Mouse (Mus musculus): ENCODE measurements at regions not wholly inside any gene's neighbourhood (a gene's known extent, or its start where the extent isn't known, plus 50 kb on each side); places are given as distances from the start of the nearest gene placed in this dataset.
A peak's percentile ranks its signal among the peaks of the same experiment; 100 is the strongest.

DNA sequence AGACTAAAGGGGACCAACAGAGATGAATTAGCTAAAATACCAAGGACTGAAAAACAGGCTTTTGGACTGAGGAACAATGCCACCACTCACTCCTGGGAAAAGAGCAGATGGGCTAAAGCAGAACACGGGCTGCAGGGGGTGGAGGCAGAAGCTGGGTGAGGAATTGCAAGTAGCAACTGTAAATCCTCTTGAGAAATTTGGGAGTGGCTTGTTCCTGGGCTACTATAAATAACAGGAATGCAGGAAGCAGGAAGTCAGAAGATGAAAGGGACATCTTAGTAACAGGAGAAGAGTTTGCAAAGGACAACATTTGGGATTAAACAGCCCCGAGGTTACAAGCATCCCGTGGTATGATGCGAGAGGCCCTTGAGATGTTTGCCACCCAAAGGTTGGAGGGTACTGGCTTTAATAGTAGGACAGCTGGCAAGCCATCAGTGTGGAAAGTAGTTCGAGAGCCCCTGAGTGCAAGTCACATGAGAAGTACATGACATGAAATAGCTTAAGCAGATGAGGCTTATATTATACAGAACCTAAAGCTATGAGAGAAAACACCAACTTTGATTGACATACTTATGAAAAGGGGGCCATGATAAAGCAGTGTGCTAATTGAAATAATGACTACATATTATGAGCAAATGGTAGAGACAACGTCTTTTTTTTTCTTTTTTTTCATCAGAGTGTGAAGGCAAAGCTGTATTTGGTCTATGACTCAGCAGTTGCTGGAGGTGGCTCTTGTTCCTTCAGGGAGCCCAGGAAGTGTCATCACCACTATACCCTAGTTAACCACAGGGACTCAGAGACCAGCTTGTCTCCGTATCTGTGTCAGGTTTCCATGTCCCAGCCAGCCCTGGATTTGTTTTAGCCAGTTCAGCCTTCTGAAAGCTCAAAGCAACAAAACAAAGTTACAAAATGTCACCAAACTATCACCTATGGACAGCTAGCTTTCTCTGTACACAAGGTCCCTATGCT lies 357.6 kb upstream of the Acvr2a start:
- no peak for DNase-seq (ENCODE audit: low spot score)

DNA sequence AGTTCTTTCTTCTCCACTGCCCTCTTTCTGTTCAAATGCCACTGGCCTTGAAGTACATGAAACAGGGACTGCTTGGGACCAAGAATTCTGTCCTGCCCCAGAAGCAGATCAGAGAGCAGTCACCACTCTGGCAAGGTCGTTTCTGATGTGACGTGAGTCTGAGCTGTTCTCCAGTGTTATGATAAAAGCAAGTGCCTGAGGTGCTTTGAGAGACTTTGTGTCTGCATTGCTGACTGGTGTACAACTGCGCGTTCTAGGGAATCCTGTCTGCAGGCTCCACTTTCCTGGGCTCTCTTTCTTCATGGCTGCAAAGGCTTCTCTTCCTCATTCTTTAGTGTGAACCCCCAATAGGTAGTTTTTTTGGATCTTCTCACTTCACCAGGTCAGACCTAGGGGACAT lies 356.8 kb upstream of the Acvr2a start:
- no peak for DNase-seq (ENCODE audit: low spot score)

DNA sequence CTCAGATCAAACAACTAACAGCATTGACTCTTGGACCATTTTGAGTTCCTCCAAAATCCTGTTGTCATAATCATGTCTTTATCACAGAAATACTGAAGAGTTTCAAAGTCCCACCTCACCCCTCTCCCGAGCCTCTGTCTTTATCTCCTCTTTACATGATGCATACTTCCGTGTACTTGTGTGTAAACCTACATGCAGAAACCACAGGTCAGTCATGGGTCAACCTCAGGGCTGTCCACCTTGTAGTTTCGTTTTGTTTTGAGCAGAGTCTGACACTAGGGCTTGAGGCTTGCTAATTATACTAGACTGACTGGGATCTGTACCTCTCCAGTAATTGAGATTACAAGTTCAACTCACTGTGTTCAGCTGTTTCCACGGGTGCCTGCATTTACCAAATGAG lies 348.4 kb upstream of the Acvr2a start:
- no peak for DNase-seq (ENCODE audit: low spot score)

DNA sequence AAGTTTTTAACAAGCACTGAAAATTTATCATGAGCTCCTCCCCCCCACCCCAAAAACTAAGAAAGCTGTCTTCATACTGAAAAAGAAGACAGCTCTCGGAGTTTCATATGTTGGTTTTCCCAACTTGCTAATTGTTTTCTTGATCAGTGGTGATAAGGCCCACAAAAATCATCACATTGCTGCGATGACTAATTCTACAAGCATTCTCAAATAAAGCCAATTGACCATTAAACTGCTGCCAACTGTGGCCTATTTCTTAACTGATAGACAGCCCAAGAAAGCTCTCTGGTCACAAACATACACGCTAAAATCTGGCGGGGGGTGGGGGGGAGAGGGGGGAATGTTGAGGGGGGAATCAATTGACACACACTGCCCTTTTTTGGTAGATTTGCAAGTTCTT lies 345.0 kb upstream of the Acvr2a start:
- no peak for DNase-seq (ENCODE audit: low spot score)

DNA sequence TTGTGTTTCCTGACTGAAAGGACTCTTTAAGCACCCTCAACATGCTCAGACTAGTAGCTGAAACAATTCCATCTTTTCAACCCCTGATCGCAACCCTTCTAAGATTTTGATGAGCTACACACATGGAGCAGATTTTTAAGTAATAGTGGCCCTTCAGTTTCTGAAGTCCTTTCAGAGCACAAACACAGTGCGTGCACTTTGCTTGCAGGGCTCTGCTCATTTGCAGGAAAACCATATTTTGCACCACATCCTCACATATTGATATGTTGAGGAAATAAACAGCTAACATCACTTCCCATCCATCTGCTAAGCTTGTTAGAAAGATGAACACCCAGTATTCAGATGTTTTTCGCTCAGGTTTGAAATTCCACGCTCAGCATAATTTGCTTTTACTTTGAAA lies 344.6 kb upstream of the Acvr2a start:
- DNase-seq (ENCODE audit: low spot score), result no peak

DNA sequence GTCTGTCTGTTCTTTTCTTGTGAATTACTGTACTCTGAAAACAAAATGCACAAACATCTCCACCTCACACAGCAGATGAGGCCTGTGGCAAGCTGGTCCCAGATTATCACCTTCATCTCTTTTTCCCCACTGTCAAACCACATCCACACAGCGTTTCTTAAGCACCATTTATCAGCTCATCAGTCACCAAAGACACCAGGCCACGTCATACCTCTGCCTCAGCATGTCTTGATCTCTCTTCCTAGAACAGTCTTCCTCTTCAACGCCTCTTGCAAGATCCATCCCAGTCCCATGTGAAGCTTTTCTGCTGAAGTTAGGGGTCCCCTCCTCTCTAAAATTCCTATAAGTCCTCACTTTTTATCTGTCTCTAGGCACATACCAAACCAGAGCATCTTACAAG lies 340.8 kb upstream of the Acvr2a start:
- DNase-seq (ENCODE audit: low spot score), result no peak

DNA sequence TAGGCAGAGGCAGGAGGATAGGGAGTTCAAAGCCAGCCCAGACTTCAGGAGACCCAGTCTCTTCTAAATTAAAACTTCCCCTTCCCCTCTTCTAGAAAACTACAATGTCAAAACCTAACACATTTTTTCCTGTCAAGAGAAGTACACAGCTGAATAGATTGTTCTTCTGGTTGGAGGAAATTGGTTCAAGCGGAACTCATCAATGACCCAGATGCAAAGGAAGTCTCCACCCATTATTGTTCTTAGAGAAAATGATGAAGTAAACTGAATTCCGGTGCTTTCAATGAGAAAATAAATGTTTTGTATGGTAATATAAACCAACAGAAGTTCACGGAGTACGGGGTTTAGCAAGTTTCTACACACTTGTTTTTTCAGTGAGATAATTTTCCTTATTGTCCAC lies 339.3 kb upstream of the Acvr2a start:
- no peak for DNase-seq (ENCODE audit: low spot score)

DNA sequence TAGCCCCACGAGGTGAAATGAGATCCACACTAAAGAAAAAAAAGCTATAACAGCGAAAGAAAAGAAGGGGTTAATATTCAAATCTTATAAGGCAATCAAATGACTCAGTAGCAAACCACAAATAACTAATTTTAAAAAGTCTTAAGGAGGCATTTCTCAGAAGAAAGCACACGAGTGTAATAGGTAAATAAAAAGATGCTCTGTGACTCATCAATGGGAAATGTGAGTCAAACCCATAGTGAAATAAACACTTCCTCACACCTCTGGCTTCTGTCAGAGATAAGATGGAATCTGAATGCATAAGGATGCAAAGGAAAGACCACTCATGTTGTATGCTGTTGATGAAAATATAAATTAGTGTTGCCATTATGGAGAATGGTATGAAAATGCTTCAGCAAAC lies 337.1 kb upstream of the Acvr2a start:
- DNase-seq (ENCODE audit: low spot score), result no peak

DNA sequence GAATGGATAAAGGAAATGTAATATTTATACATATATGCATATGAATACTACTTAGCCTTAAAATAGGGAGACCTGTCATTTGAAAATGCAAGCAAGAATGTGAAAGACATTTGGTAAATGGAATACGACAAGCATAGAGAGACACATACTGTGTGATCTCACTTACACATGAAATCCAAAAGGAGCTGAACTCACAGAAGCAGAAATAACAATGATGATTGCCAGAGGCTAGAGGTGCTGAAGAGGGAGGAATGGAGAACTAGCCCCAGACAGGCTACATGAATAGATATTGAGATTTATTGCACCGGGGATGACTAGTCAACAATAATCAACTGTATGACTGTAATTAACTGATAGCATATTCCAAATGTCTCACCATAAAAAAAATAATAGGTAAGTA lies 336.6 kb upstream of the Acvr2a start:
- DNase-seq (ENCODE audit: low spot score), result no peak

DNA sequence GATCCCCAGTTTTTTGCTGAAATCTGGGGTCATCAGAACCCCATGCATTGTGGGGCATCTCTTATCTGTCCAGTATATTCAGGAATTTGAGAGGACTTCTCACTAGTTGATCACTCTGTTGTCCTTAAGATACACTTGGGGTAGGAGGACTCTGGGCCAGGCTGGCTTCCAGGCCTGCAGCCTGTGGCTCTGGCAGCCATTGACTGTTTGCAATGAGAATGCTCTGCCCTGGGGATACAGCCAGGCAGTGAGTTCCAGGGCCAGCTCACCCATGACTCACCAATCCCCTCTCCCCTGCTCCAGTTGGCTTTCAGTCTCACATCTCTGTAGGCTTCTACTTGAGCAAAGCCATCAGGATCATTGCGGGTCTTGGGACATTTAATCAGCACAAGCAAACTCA lies 334.3 kb upstream of the Acvr2a start:
- DNase-seq (ENCODE audit: low spot score), result no peak

DNA sequence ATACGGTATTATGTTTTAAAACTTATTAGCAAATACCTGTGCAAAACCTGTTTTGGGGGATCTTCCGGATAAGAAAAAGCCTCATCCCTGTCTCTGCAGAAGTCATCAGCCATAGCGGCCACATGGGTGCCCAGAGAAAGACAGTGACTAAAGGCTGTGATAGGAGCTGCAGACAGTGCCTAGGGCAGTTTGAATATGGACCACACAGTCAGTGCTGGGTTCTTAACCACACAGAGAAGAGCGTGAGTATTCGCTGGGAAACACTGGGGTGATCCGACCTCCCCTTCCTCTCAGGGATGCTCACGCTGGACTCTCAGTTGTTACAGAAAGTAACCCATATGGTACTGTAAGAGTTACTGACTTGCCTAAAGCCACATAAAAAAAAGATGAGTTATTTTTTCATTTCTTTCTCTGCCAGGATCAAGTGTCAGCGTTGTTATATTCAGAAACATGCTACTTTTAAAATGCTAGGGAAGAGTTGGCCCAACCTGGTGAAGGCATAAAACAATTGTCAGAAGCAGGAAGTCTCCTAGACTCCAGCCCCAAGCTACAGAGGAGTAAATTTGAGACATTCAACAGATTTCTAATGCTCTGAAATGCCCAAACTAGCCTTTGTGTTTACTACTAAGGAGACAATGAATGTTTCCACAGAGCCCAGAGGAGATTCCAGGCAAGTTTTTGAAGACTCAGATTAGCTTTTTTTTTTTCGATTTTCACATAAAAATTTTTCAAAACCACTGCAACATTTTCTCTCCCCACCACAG lies 333.3 kb upstream of the Acvr2a start:
- no peak for DNase-seq (ENCODE audit: low spot score)

DNA sequence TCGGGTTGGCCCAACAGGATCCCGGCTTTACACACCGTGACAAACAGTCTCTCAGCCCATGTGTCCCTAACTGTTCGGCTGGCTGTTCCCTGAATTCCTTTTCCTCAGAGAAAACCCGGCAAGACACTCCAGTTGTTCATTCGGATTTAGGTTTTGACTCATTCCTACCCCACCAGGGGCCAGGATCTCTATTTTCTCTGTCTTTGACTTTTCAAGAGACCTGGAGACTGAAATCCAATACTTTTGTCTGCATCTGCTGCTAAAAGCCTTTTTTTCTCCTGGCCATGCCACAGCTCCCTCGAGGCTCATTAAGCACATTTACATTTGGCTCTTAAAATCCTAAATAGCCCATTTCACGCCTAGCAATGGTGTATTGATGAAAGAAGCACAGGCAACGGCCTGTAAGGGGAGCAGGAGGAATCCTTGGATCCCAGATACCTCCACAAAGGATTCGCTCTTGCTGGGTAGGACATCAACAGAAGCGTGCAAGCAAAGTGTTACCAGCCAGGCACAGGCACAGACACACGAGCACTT lies 332.6 kb upstream of the Acvr2a start:
- peak; percentile 12 for DNase-seq (ENCODE audit: low spot score)

DNA sequence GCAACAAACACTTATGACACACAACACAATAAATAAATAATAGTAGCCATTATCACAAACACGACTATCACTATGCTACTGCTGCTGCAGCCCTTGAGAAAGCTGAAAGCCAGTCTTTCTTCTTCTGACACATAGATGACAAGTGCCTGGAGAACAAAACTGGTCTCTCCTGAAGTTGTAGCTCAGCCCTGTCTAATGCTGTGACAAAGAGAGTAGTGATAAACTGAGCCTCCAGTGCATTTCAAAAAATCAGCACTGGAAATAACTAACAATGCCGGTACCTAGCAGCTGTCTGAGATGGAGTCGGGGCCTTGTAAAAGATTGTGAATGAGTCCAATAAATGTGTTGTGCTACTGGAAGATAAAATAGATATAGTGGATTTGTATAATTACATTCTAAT lies 320.3 kb upstream of the Acvr2a start:
- DNase-seq (ENCODE audit: low spot score), result no peak

DNA sequence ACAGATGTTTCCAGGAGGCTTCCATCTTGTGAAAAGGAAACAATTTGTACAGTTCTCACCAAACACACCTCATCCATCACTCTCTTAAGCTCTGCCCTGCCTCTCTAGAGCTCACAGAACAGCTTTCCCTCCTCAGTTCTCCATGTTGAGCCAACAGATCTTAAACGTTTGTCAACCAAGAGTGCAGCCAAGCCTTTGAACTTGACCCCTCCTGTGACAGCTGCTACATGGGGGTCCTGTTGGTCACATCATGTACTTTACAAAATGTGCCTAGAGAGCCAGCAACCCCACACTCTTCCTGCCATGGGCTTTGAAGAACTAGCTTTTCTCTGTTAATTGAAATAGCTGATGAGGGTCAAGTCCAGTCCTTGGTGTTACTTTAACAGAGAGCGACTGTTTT lies 319.8 kb upstream of the Acvr2a start:
- no peak for DNase-seq (ENCODE audit: low spot score)

DNA sequence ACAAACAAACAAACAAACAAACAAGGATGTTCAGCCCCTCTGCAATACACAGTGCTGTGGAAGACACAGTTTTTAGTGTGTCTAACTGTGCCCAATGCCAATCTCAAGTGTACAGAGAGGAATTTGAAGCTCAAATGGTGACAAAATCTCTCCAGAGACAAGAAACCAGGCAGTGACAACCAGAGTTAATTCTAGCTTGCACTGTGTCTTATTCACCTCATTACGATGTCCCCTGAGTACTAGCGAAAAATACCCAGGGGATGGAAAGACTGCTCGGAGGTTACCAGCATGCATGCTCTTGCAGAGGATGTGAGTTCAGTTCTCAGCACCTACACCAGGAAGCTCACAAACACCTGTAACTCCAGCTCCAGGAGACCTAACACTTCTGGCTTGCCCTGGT lies 319.3 kb upstream of the Acvr2a start:
- DNase-seq (ENCODE audit: low spot score), result no peak

DNA sequence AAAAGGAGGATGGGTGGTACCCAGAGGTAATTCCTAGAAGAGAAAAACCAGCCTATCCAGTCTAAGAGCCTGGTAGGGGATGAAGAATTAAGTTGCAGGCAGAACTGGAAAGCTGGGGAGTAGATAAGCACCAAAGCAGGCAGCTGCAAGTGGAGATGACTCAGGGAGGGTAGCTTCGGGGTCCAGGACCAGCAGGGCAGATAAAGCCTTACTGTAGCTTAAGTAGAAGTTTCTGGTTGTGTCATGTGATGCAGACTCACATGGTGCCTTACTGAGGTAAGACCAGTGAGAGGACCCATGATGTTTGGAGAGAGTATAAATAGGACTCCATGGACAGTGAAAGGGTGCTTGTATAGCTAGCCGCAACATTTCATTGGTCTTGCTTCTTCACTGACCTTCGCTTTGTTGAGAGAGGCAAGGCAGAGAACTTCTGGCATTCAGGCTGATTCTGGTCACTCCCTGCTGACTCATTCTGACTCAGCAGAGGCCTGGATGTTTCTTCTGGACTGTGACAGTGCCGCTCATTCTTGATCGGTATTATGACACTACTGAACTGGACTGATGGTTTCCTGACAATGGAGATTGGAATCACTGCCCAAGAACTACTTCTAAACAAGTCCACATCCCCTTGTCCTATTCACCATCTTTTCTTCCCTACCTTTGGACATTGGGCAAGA lies 315.7 kb upstream of the Acvr2a start:
- DNase-seq (ENCODE audit: low spot score), result no peak

DNA sequence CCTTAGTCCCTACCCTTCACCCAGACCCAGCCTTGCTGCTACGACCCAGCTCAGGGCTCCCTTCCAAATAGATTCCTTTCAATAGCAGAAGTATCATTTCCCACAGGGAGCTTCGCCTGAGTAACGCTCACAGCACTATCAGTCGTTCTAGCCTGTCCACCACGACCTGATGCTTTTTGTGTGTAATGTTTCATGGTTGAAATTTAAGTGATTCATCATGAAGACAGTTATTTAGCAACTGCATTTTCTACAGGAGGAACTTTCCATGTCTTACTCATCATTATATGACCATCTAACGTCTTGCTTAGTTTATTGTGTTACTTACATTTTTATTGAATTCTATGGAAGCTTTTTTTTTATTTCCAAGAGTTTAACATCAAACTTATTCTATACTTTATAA lies 314.5 kb upstream of the Acvr2a start:
- no peak for DNase-seq (ENCODE audit: low spot score)

DNA sequence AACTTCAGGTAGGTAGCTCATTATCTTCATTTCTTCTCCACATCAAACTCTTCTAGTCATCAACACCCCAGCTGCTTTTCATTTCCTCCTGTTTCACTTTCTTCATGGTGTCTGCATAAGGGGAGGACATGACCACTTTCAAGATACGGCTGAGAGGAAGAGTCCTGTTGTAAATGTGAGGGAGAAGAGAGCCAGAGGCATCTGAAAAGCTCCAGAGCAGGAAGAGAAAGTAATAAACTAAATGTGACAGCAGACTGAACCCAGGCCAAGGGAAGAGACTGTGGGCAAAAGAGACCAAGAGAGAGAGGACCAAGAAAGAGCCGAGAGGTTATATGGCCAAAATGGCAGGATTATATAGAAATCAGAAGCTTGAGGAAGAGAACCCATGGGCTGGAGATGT lies 312.5 kb upstream of the Acvr2a start:
- no peak for DNase-seq (ENCODE audit: low spot score)

DNA sequence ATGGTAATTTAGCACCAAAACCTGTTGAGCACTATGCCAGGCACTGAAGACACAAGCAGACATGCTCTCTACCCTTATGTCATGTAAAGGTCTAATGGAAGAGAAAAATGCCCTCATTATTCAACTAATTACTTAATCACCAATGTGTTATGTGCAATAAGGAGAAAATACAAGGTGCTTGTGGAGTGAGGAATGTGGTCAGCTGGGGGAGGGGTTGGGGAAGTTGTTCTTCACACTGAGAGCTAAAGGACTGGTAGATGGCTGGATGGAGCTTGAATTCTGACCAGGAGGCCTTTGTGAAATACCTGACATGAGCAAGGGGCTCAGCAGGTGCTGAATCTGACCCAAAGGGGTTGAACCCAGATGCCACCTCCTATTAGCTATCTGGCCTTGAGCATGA lies 300.1 kb upstream of the Acvr2a start:
- no peak for DNase-seq (ENCODE audit: low spot score)

DNA sequence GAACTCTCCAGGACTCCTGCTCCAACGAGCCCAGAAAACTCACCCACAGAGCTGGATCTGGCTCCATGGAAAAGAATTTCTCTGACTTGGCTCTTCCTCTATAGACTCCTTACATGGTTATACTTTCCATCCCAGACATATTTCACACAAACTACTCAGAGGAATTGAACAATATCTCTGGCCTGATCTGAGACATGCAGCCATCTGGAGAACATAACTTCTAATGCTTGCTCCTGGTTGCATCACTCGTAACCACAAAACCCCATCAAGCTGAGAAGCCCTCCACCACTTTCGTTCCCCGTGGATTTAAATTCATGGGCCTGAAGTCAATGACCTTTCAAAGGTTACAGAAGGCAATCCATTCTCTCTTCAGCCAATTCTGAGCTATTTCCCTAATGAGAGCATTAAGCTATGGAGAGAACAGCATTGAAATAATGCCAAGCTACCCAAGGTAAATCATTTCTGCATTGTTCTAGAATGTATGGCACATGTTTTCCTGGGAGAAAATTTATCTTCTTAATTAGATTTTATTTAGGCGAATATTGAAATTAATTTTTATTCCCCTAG lies 294.0 kb upstream of the Acvr2a start:
- no peak for DNase-seq (ENCODE audit: low spot score)

DNA sequence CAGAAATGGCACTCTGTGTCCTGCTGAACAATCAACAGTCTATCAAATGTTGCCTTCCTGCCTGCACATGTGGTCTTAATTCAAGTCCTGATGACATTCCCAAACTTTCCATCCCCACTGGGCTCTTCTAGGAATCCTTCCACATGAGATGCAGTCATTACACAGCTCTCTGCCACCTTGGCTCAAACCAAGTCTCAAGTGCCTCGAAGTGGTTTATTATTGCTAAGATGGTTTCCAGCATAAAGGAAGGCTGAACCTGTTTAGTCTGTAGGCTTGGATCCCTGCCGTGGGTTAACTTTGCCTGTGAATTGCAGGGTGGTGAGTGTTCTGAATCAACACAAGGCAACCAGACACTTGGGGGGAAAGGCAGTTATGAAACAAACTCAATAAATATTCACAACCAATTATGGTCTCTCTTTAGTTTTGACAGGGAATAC lies 293.4 kb upstream of the Acvr2a start:
- no peak for DNase-seq (ENCODE audit: low spot score)

DNA sequence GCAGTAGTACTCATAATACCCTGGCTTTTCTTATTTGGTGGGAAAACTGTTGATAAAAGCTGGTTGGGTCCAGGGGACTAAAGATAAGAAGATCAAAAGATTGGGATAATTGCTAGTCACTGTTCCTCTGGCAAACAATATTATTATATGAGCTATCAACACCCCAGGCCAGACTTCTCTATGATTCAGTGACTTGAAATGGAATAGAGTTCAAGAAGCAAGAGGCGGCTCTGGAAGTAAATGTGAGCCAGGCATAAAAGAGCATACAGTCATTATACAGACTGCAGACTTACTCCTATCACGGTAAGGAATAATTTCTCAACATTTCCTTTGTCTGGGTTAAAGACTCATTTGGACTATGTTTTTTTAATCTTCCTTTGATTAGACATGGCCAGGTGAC lies 278.5 kb upstream of the Acvr2a start:
- no peak for DNase-seq (ENCODE audit: low spot score)

Data from yolk sac, embryonic 10.5 days (tissue).